ENCODE assay signal across 15 mouse cellular contexts in genomic region chr9:102755161-102755560, GRCm38 (mm10). TPM values are rescaled to one million over a fixed set of nuclear protein-coding genes. Genes with fewer than 3 reads are reported as not detected.
DNase-seq lines count a peak whose midpoint lies in the region; ATAC-seq and TF ChIP-seq lines count a peak whose summit lies in the region.
"Had no signal": no experiment of that assay in that cellular context is flagged by ENCODE, and none has a peak within 500 bp of the region (broad histone marks: within the 10 kb centered on the region; RNA-seq: fewer than 3 reads in every experiment).

No protein-coding gene starts in this region.

- H3K27ac ChIP-seq in liver, adult 2 months (replicated peaks; ENCODE audit: insufficient read depth, low read depth, low read length): no peak overlapping the region
- H3K27ac ChIP-seq in liver, embryonic 11.5 days (ENCODE audit: low read depth, low read length): no peak overlapping the region
- H3K27ac ChIP-seq in stomach, embryonic 15.5 days: peak overlapping the region; percentile 65
- H3K27ac ChIP-seq: midbrain, embryonic 13.5 days had no signal

- H3K4me2 ChIP-seq in liver, embryonic 11.5 days: no peak overlapping the region
- no peak overlapping the region for H3K4me2 ChIP-seq in stomach, embryonic 15.5 days
- H3K4me2 ChIP-seq: midbrain, embryonic 13.5 days had no signal

- H3K79me2 ChIP-seq in liver, adult 2 months (ENCODE audit: control insufficient read depth, insufficient read depth, low read length): no peaks in the 10 kb centered on the region

- H3K9me3 ChIP-seq in liver, embryonic 11.5 days (ENCODE audit: control insufficient read depth, low read length): no peaks in the 10 kb centered on the region
- no peaks in the 10 kb centered on the region for H3K9me3 ChIP-seq in stomach, embryonic 15.5 days
- H3K9me3 ChIP-seq: embryonic facial prominence, embryonic 10.5 days; hindbrain, embryonic 10.5 days; midbrain, embryonic 13.5 days had no signal

- 0 out of 2 replicates have a peak, but pooled peaks cover 2% of the 10 kb centered on the region for H3K4me1 ChIP-seq in liver, adult 2 months (ENCODE audit: control insufficient read depth, insufficient read depth, low read length)
- no peaks in the 10 kb centered on the region for H3K4me1 ChIP-seq in liver, embryonic 11.5 days (replicated peaks; ENCODE audit: control insufficient read depth, insufficient read depth, low read length)
- peaks cover 18% of the 10 kb centered on the region for H3K4me1 ChIP-seq in stomach, embryonic 15.5 days
- H3K4me1 ChIP-seq: midbrain, embryonic 13.5 days had no signal

- TF ChIP-seq CTCF in liver, adult 2 months (IDR thresholded peaks at IDR 0.05; ENCODE audit: low read depth, low read length): no peak

- no peak for TF ChIP-seq POLR2A in liver, adult 2 months (IDR thresholded peaks at IDR 0.05; ENCODE audit: extremely low read depth, insufficient read depth, low read length)

- H3K27me3 ChIP-seq in liver, adult 2 months (ENCODE audit: control insufficient read depth, insufficient read depth, low read length): no peaks in the 10 kb centered on the region
- no peaks in the 10 kb centered on the region for H3K27me3 ChIP-seq in liver, embryonic 11.5 days (replicated peaks; ENCODE audit: control insufficient read depth, insufficient read depth, low read length)
- H3K27me3 ChIP-seq in stomach, embryonic 15.5 days (replicated peaks): no peaks in the 10 kb centered on the region
- H3K27me3 ChIP-seq: midbrain, embryonic 13.5 days had no signal

- 34% methylated on average over 4 of the region's 4 CpGs for WGBS in liver, adult 2 months
- WGBS in liver, embryonic 11.5 days: 75% methylated on average over 4 of the region's 4 CpGs
- 46% methylated on average over 4 of the region's 4 CpGs for WGBS in stomach, embryonic 15.5 days

- ATAC-seq in liver, embryonic 11.5 days (replicated peaks; ENCODE audit: low FRiP score): no peak
- no peak for ATAC-seq in stomach, embryonic 15.5 days (ENCODE audit: insufficient read depth, low FRiP score, low read depth)
- ATAC-seq: midbrain, embryonic 13.5 days had no signal

- peak; percentile 47 to 86 for DNase-seq in adrenal gland, adult (ENCODE audit: inconsistent age in 2 of 2, low spot score in 1 of 2)
- no peak for DNase-seq in adrenal gland, postnatal 25 days
- DNase-seq in liver, adult 2 months (ENCODE audit: extremely low read depth, low read depth, low spot score): peak; percentile 72
- no peak for DNase-seq in liver, embryonic 11.5 days (ENCODE audit: low spot score)
- peak; percentile 57 to 59 for DNase-seq in adrenal gland, postnatal 36 days
- DNase-seq in layer of hippocampus, adult 9-11 months: no peak
- no peak for DNase-seq in urinary bladder, postnatal 4 days (ENCODE audit: low spot score in 2 of 2)
- DNase-seq: cerebellum, postnatal 36 days; kidney, postnatal 10 days; liver; right cerebral cortex, adult 18-20 months had no signal

- no peak overlapping the region for H3K9ac ChIP-seq in liver, adult 2 months (ENCODE audit: low read depth, low read length)
- H3K9ac ChIP-seq in liver, embryonic 11.5 days (ENCODE audit: low read depth, low read length): no peak overlapping the region
- no peak overlapping the region for H3K9ac ChIP-seq in stomach, embryonic 15.5 days
- H3K9ac ChIP-seq: midbrain, embryonic 13.5 days had no signal

- no peak overlapping the region for H3K4me3 ChIP-seq in liver, adult 2 months (ENCODE audit: insufficient read depth, low read depth, low read length)
- no peak overlapping the region for H3K4me3 ChIP-seq in liver, embryonic 11.5 days (ENCODE audit: low read depth, low read length)
- no peak overlapping the region for H3K4me3 ChIP-seq in stomach, embryonic 15.5 days (replicated peaks)
- H3K4me3 ChIP-seq: embryonic facial prominence, embryonic 10.5 days; hindbrain, embryonic 10.5 days; midbrain, embryonic 13.5 days had no signal

- H3K36me3 ChIP-seq in liver, adult 2 months (ENCODE audit: control insufficient read depth, insufficient read depth, low read length): no peaks in the 10 kb centered on the region
- no peaks in the 10 kb centered on the region for H3K36me3 ChIP-seq in liver, embryonic 11.5 days (ENCODE audit: control insufficient read depth, insufficient read depth, low read length)
- H3K36me3 ChIP-seq in stomach, embryonic 15.5 days: no peaks in the 10 kb centered on the region
- H3K36me3 ChIP-seq: embryonic facial prominence, embryonic 10.5 days; hindbrain, embryonic 10.5 days; midbrain, embryonic 13.5 days had no signal

RNA-seq across cellular contexts. Expression of gene Amotl2, which starts 38.7 kb away (rescaled TPM):
- total RNA-seq in adrenal gland, postnatal 25 days (2021): 231 and 242 TPM in 2 replicates
- total RNA-seq in liver, adult 2 months (2014; rRNA removed): 19.9 and 21.5 TPM in 2 replicates
- 9.2 and 14.0 TPM in 2 replicates for polyA plus RNA-seq in liver, adult 2 months (2012; rRNA removed)
- polyA plus RNA-seq in liver, embryonic 11.5 days (2014; fragmentation: Nextera tagmentation; extraction: Ambion mirVana): 17.4 and 18.8 TPM in 2 replicates
- 100 to 1,000 TPM; 219 to 385 TPM for total RNA-seq in adrenal gland, postnatal 36 days (2021)
- polyA plus RNA-seq in stomach, embryonic 15.5 days (2015; fragmentation: Nextera tagmentation; extraction: Ambion mirVana): 35.3 and 37.7 TPM in 2 replicates

Comparison
In these comparisons a context has a peak if more than half of its experiments do, and no peak if none do; other contexts are left out.
1. DNase-seq: peak in adrenal gland, adult (2 of 2), liver, adult 2 months (single experiment) and adrenal gland, postnatal 36 days (2 of 2); none in adrenal gland, postnatal 25 days (single experiment), liver, embryonic 11.5 days (single experiment), layer of hippocampus, adult 9-11 months (single experiment) and urinary bladder, postnatal 4 days (0 of 2).